Mouse (Mus musculus): Measurements from ENCODE around the gene BC067074.

DNA sequence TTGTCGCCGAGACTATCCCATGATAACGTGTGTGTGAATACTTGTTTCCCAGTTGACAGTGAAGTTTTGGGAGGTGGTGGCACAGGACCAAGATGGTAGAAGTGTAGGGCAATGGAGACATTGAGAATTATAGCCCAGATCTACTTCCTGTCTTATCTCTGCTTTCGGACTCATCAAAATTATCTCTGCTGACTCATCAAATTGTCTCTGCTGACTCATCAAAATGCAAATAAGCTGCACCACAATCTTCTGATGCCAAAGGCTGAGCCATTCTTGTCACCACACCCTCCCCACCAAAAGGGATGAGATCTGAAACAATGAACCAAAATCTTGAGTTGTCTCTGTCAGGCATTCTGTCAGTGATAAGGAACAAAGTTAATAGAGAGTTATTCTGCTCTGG, 132.9 kb downstream of the BC067074 start:
- TF ChIP-seq POLR2A (IDR thresholded peaks at IDR 0.05; ENCODE audit: borderline replicate concordance, control insufficient read depth, low read depth, low read length) (no peak), CTCF (IDR thresholded peaks at IDR 0.05; ENCODE audit: control insufficient read depth, insufficient read depth, low read length) (no peak)

Measured in bone marrow, adult 2 months (tissue).